Mouse (Mus musculus) MEL (cell line): ENCODE data around the gene Fbxl8. TPM values are rescaled to one million over a fixed set of nuclear protein-coding genes. Genes with fewer than 3 reads are reported as not detected.

Source experiments
- DNase-seq: peaks from one replicate; pipeline ENCODE4 v3.0.0; 2011; ENCODE audit warnings: low read depth, low spot score
- H3K27ac ChIP-seq: 2 replicates; pipeline ENCODE4 v1.5.1; 2012; ENCODE audit warnings: low read depth, mild to moderate bottlenecking, control low read depth, low read length, moderate library complexity; ENCODE audit not compliant: control insufficient read depth
- H3K27me3 ChIP-seq, 2 experiments: fragments of 150-350 bp in 1 of 2; sonication (generic) in 1 of 2; 2 replicates each; pipeline ENCODE4 v1.6.1; 2012; ENCODE audit warnings: low read length in 2 of 2, mild to moderate bottlenecking in 2 of 2, improper control_type of control experiment in 1 of 2, moderate library complexity in 1 of 2; ENCODE audit not compliant: insufficient read depth in 2 of 2, control insufficient read depth in 1 of 2
- H3K36me3 ChIP-seq, 2 experiments: 2 replicates each; pipeline ENCODE4 v1.6.1; 2012 to 2014; ENCODE audit warnings: low read length in 2 of 2, improper control_type of control experiment in 1 of 2, inconsistent platforms in 1 of 2, mild to moderate bottlenecking in 1 of 2; ENCODE audit not compliant: insufficient read depth in 2 of 2, control insufficient read depth in 1 of 2
- H3K4me1 ChIP-seq, 2 experiments: fragments of 150-350 bp in 1 of 2; sonication (generic) in 1 of 2; 2 replicates each; pipeline ENCODE4 v1.6.1; 2012; ENCODE audit warnings: low read length in 2 of 2, improper control_type of control experiment in 1 of 2, mild to moderate bottlenecking in 1 of 2; ENCODE audit not compliant: insufficient read depth in 2 of 2, control insufficient read depth in 1 of 2
- H3K4me3 ChIP-seq, 2 experiments: fragments of 150-350 bp in 1 of 2; sonication (generic) in 1 of 2; 2 replicates each; pipeline ENCODE4 v1.5.1; 2012; ENCODE audit warnings: low read depth in 2 of 2, low read length in 2 of 2, mild to moderate bottlenecking in 2 of 2, moderate library complexity in 2 of 2, control low read depth in 1 of 2, improper control_type of control experiment in 1 of 2; ENCODE audit not compliant: control insufficient read depth in 1 of 2, insufficient read depth in 1 of 2
- H3K79me2 ChIP-seq: 2 replicates; pipeline ENCODE4 v1.6.1; 2012; ENCODE audit warnings: mild to moderate bottlenecking, low read length, moderate library complexity; ENCODE audit not compliant: control insufficient read depth, poor library complexity, insufficient read depth
- H3K9ac ChIP-seq: 2 replicates; pipeline ENCODE4 v1.6.1; 2012; ENCODE audit warnings: low read depth, mild to moderate bottlenecking, control low read depth, low read length, moderate library complexity; ENCODE audit not compliant: control insufficient read depth, poor library complexity, severe bottlenecking
- H3K9me3 ChIP-seq: fragments of 150-350 bp; sonication (generic); replicated peaks from 2 replicates; pipeline ENCODE4 v1.6.1; 2012; ENCODE audit warnings: mild to moderate bottlenecking, low read length, improper control_type of control experiment, moderate library complexity; ENCODE audit not compliant: insufficient read depth
- CHD2 ChIP-seq: IDR thresholded peaks from 2 replicates; pipeline ENCODE4 v1.6.1; 2011; ENCODE audit warnings: low read length, improper control_type of control experiment
- CTCF ChIP-seq, 3 experiments: IDR thresholded peaks in 2 of 3; conservative IDR thresholded peaks in 1 of 3; 2 replicates each; pipeline ENCODE4 v1.5.1; 2011 to 2012; ENCODE audit warnings: low read length in 3 of 3, low read depth in 2 of 3, mild to moderate bottlenecking in 2 of 3, improper control_type of control experiment in 1 of 3, inconsistent platforms in 1 of 3, mixed read lengths in 1 of 3, moderate library complexity in 1 of 3; ENCODE audit not compliant: control insufficient read depth in 1 of 3, insufficient read depth in 1 of 3, poor library complexity in 1 of 3, severe bottlenecking in 1 of 3
- E2F4 ChIP-seq: IDR thresholded peaks from 2 replicates; pipeline ENCODE4 v1.6.1; 2011; ENCODE audit warnings: low read depth, low read length, improper control_type of control experiment, borderline replicate concordance
- ELF1 ChIP-seq: IDR thresholded peaks from 2 replicates; pipeline ENCODE4 v1.6.1; 2014; ENCODE audit warnings: low read depth, mild to moderate bottlenecking, inconsistent platforms, low read length, improper control_type of control experiment, moderate library complexity
- EP300 ChIP-seq, 2 experiments: IDR thresholded peaks; 2 replicates each; pipeline ENCODE4 v1.6.1; 2011; ENCODE audit warnings: improper control_type of control experiment in 2 of 2, low read length in 2 of 2, low read depth in 1 of 2, mild to moderate bottlenecking in 1 of 2
- HCFC1 ChIP-seq: IDR thresholded peaks from 2 replicates; pipeline ENCODE4 v1.6.1; 2012; ENCODE audit warnings: low read depth, mild to moderate bottlenecking, inconsistent platforms, low read length, improper control_type of control experiment, moderate library complexity
- KAT2A ChIP-seq: conservative IDR thresholded peaks from 2 replicates; pipeline ENCODE4 v1.6.1; 2012; ENCODE audit warnings: low read depth, low read length, improper control_type of control experiment, inconsistent platforms
- MEF2A ChIP-seq: IDR thresholded peaks from 2 replicates; pipeline ENCODE4 v1.6.1; 2014; ENCODE audit warnings: low read depth, mild to moderate bottlenecking, inconsistent platforms, low read length, improper control_type of control experiment; ENCODE audit not compliant: poor library complexity, insufficient replicate concordance, severe bottlenecking; ENCODE audit errors: extremely low read depth
- MXI1 ChIP-seq: IDR thresholded peaks from 2 replicates; pipeline ENCODE4 v1.6.1; 2011; ENCODE audit warnings: mild to moderate bottlenecking, low read depth, low read length, improper control_type of control experiment
- MYC ChIP-seq: IDR thresholded peaks from 2 replicates; pipeline ENCODE4 v1.6.1; 2011; ENCODE audit warnings: low read depth, mild to moderate bottlenecking, low read length, improper control_type of control experiment, moderate library complexity
- NRF1 ChIP-seq: IDR thresholded peaks from 2 replicates; pipeline ENCODE4 v1.6.1; 2014; ENCODE audit warnings: low read depth, mild to moderate bottlenecking, inconsistent platforms, low read length, improper control_type of control experiment, moderate library complexity; ENCODE audit not compliant: poor library complexity, insufficient read depth, severe bottlenecking
- POLR2A ChIP-seq, 2 experiments: IDR thresholded peaks; 2 replicates each; pipeline ENCODE4 v1.6.1; 2011 to 2012; ENCODE audit warnings: low read length in 2 of 2, mild to moderate bottlenecking in 2 of 2, control low read depth in 1 of 2, improper control_type of control experiment in 1 of 2, low read depth in 1 of 2, moderate library complexity in 1 of 2; ENCODE audit not compliant: control insufficient read depth in 1 of 2, insufficient read depth in 1 of 2, poor library complexity in 1 of 2
- POLR2AphosphoS2 ChIP-seq: IDR thresholded peaks from 2 replicates; pipeline ENCODE4 v1.6.1; 2011; ENCODE audit warnings: low read length, improper control_type of control experiment
- POLR2AphosphoS5 ChIP-seq: IDR thresholded peaks from 2 replicates; pipeline ENCODE4 v1.6.1; 2012; ENCODE audit warnings: low read depth, borderline replicate concordance, mild to moderate bottlenecking, inconsistent platforms, low read length, moderate library complexity, mixed read lengths
- RAD21 ChIP-seq: IDR thresholded peaks from 2 replicates; pipeline ENCODE4 v1.6.1; 2011; ENCODE audit warnings: mild to moderate bottlenecking, low read depth, low read length, improper control_type of control experiment
- TAL1 ChIP-seq: IDR thresholded peaks from 2 replicates; pipeline ENCODE4 v1.6.1; 2012; ENCODE audit warnings: mild to moderate bottlenecking, inconsistent platforms, low read length, moderate library complexity, mixed read lengths
- UBTF ChIP-seq: IDR thresholded peaks from 2 replicates; pipeline ENCODE4 v1.6.1; 2012; ENCODE audit warnings: low read depth, mild to moderate bottlenecking, inconsistent platforms, low read length, improper control_type of control experiment, moderate library complexity, borderline replicate concordance; ENCODE audit not compliant: insufficient read depth
- USF2 ChIP-seq, 2 experiments: IDR thresholded peaks; 2 replicates each; pipeline ENCODE4 v1.6.1; 2011 to 2012; ENCODE audit warnings: improper control_type of control experiment in 2 of 2, low read length in 2 of 2, borderline replicate concordance in 1 of 2, inconsistent platforms in 1 of 2, low read depth in 1 of 2, mild to moderate bottlenecking in 1 of 2; ENCODE audit not compliant: insufficient read depth in 1 of 2
- polyA plus RNA-seq, 2 experiments: library from polyadenylated mRNA; stranded (reverse) in 1 of 2; unstranded in 1 of 2; fragments of >175 nt in 1 of 2; fragments of >200 nt in 1 of 2; gene quantifications; 2 replicates each; pipeline versions ENCODE4 v1.2.1 to v1.2.4; 2012; ENCODE audit warnings: low replicate concordance in 2 of 2, low read depth in 1 of 2; ENCODE audit not compliant: insufficient read length in 2 of 2, insufficient read depth in 1 of 2, missing spikeins in 1 of 2
- total RNA-seq: library from RNA; depleted of rRNA; stranded (reverse); fragments of 300-350 nt; gene quantifications from 2 replicates; pipeline ENCODE4 v1.2.3, GENCODE M21; 2012

Gene Fbxl8
- total and polyA plus RNA-seq, 3 experiments = 4.1 to 7.2 TPM; not detected in 1

- 0 out of 2 replicates have a peak, but pooled peaks have one; percentile 48 for TF ChIP-seq POLR2AphosphoS2
- TF ChIP-seq RAD21 = no peak; the same call in 1 of the 2 replicates
These were observed 14.5 kb downstream of the Fbxl8 start (continued) for GRCm38 (mm10) chr8:105278911-105279334.

- Histone ChIP-seq H3K9ac (no peak overlapping the region), H3K79me2 (no peaks in the 10 kb centered on the region), H3K9me3 (no peaks in the 10 kb centered on the region), H3K27me3 (no peaks in the 10 kb centered on the region), H3K36me3 (peaks cover 0 to 27% of the 10 kb centered on the region in 2 experiments; a peak in 2 of 4 replicates), H3K4me1 (peaks cover 12 to 38% of the 10 kb centered on the region in 2 experiments), H3K4me3 (no peak overlapping the region), H3K27ac (no peak overlapping the region)
- no peak for DNase-seq
- TF ChIP-seq POLR2AphosphoS5 = no peak
- no peak for TF ChIP-seq MEF2A
- no peak for TF ChIP-seq UBTF
- TF ChIP-seq MYC = no peak
- TF ChIP-seq E2F4 = no peak
- TF ChIP-seq CTCF (IDR thresholded peaks at IDR 0.05 in 2 of 3, conservative IDR thresholded peaks at IDR 0.05 in 1 of 3; ENCODE audit: control insufficient read depth in 1 of 3, insufficient read depth in 1 of 3, low read depth in 2 of 3, low read length in 3 of 3, poor library complexity in 1 of 3, severe bottlenecking in 1 of 3) = no peak
- no peak for TF ChIP-seq POLR2A (IDR thresholded peaks at IDR 0.05; ENCODE audit: control insufficient read depth in 1 of 2, insufficient read depth in 1 of 2, low read depth in 1 of 2, low read length in 2 of 2, poor library complexity in 1 of 2)
- no peak for TF ChIP-seq KAT2A
- TF ChIP-seq RAD21 = no peak
- no peak for TF ChIP-seq EP300 (IDR thresholded peaks at IDR 0.05; ENCODE audit: low read depth in 1 of 2, low read length in 2 of 2)
- TF ChIP-seq CHD2 = no peak
These were observed 16.1 kb downstream of the Fbxl8 start for GRCm38 (mm10) chr8:105280567-105280966.

GRCm38 (mm10) chr8:105281821-105282220 lies 17.4 kb downstream of the Fbxl8 start:
- peaks cover 0 to 27% of the 10 kb centered on the region in 2 experiments; a peak in 2 of 4 replicates for H3K36me3 ChIP-seq
- H3K4me1 ChIP-seq = peaks cover 12 to 38% of the 10 kb centered on the region in 2 experiments
- H3K9me3 ChIP-seq = no peaks in the 10 kb centered on the region
- peak overlapping the region; percentile 68 for H3K27ac ChIP-seq
- H3K79me2 ChIP-seq = peaks cover 3% of the 10 kb centered on the region; the same call in 1 of the 2 replicates
- H3K9ac ChIP-seq = no peak overlapping the region
- no peak for TF ChIP-seq POLR2AphosphoS2
- TF ChIP-seq NRF1 = no peak
- no peak for TF ChIP-seq HCFC1
- no peak for TF ChIP-seq RAD21
- TF ChIP-seq CTCF (IDR thresholded peaks at IDR 0.05 in 2 of 3, conservative IDR thresholded peaks at IDR 0.05 in 1 of 3; ENCODE audit: control insufficient read depth in 1 of 3, insufficient read depth in 1 of 3, low read depth in 2 of 3, low read length in 3 of 3, poor library complexity in 1 of 3, severe bottlenecking in 1 of 3) = no peak
- TF ChIP-seq MXI1 = no peak
- no peak for TF ChIP-seq ELF1
- no peak for TF ChIP-seq USF2 (IDR thresholded peaks at IDR 0.05; ENCODE audit: borderline replicate concordance in 1 of 2, insufficient read depth in 1 of 2, low read depth in 1 of 2, low read length in 2 of 2)
- TF ChIP-seq TAL1 = no peak
- no peak for TF ChIP-seq E2F4
- no peak overlapping the region for H3K4me3 ChIP-seq
- no peak for DNase-seq
- no peaks in the 10 kb centered on the region for H3K27me3 ChIP-seq
